Mouse (Mus musculus) CH12.LX (cell line): ENCODE measurements around the gene Ndufa7. TPM values are rescaled to one million over a fixed set of nuclear protein-coding genes. Genes with fewer than 3 reads are reported as not detected.

Source experiments
- DNase-seq: peaks from one replicate; pipeline ENCODE4 v3.0.0-alpha.2; 2013; ENCODE audit errors: extremely low read depth
- H3K27ac ChIP-seq: 2 replicates; pipeline ENCODE4 v1.5.1; 2012; ENCODE audit warnings: low read depth, mild to moderate bottlenecking, control low read depth, moderate library complexity; ENCODE audit not compliant: insufficient read depth
- H3K27me3 ChIP-seq: replicated peaks from 2 replicates; pipeline ENCODE3; 2012; ENCODE audit warnings: inconsistent platforms
- H3K36me3 ChIP-seq, 2 experiments: replicated peaks in 1 of 2; 2 replicates each; pipeline versions ENCODE3 to v1.6.1; 2012; ENCODE audit warnings: inconsistent platforms in 1 of 2, low read length in 1 of 2, mild to moderate bottlenecking in 1 of 2, mixed read lengths in 1 of 2, moderate library complexity in 1 of 2; ENCODE audit not compliant: control insufficient read depth in 1 of 2, insufficient read depth in 1 of 2
- H3K4me1 ChIP-seq, 2 experiments: 2 replicates each; pipeline ENCODE4 v1.6.1; 2012; ENCODE audit warnings: inconsistent platforms in 1 of 2, moderate library complexity in 1 of 2; ENCODE audit not compliant: insufficient read depth in 2 of 2, control insufficient read depth in 1 of 2
- H3K4me2 ChIP-seq: 2 replicates; pipeline ENCODE4 v1.6.1; 2012; ENCODE audit warnings: low read depth, mild to moderate bottlenecking, control low read depth; ENCODE audit not compliant: poor library complexity, insufficient read depth, severe bottlenecking
- H3K4me3 ChIP-seq, 3 experiments: fragments of 150-350 bp in 1 of 3; sonication (generic) in 1 of 3; replicated peaks in 1 of 3; 2 replicates each; pipeline versions ENCODE3 to v1.5.1; 2011 to 2012; ENCODE audit warnings: low read depth in 2 of 3, low read length in 2 of 3, mild to moderate bottlenecking in 2 of 3, moderate library complexity in 2 of 3, control low read depth in 1 of 3, improper control_type of control experiment in 1 of 3, inconsistent platforms in 1 of 3, mixed read lengths in 1 of 3; ENCODE audit not compliant: poor library complexity in 1 of 3
- H3K79me2 ChIP-seq: replicated peaks from 2 replicates; pipeline ENCODE4 v1.6.1; 2012; ENCODE audit warnings: mild to moderate bottlenecking, moderate library complexity; ENCODE audit not compliant: control insufficient read depth, poor library complexity, insufficient read depth, severe bottlenecking; ENCODE audit errors: extremely low read depth
- H3K9ac ChIP-seq: 2 replicates; pipeline ENCODE4 v1.6.1; 2012; ENCODE audit warnings: low read depth, mild to moderate bottlenecking, control low read depth, moderate library complexity; ENCODE audit not compliant: insufficient read depth
- H3K9me3 ChIP-seq: replicated peaks from 2 replicates; pipeline ENCODE3; 2012; ENCODE audit warnings: low read length, inconsistent platforms, mixed read lengths
- BHLHE40 ChIP-seq: IDR thresholded peaks from 2 replicates; pipeline ENCODE4 v1.6.1; 2011; ENCODE audit warnings: mild to moderate bottlenecking, low read depth, low read length, improper control_type of control experiment
- CHD2 ChIP-seq: IDR thresholded peaks from 2 replicates; pipeline ENCODE4 v1.6.1; 2011; ENCODE audit warnings: low read length, improper control_type of control experiment
- CTCF ChIP-seq, 2 experiments: IDR thresholded peaks in 1 of 2; conservative IDR thresholded peaks in 1 of 2; 2 replicates each; pipeline ENCODE4 v1.5.1; 2011 to 2012; ENCODE audit warnings: low read depth in 2 of 2, low read length in 2 of 2, improper control_type of control experiment in 1 of 2, inconsistent platforms in 1 of 2, mild to moderate bottlenecking in 1 of 2, moderate library complexity in 1 of 2
- E2F4 ChIP-seq: IDR thresholded peaks from 2 replicates; pipeline ENCODE4 v1.6.1; 2011; ENCODE audit warnings: low read depth, low read length, improper control_type of control experiment; ENCODE audit not compliant: insufficient replicate concordance
- ELF1 ChIP-seq: IDR thresholded peaks from 2 replicates; pipeline ENCODE4 v1.6.1; 2014; ENCODE audit warnings: low read depth, mild to moderate bottlenecking, inconsistent platforms, low read length, improper control_type of control experiment
- GABPA ChIP-seq: IDR thresholded peaks from 2 replicates; pipeline ENCODE4 v1.6.1; 2012; ENCODE audit warnings: low read depth, low read length, improper control_type of control experiment, inconsistent platforms; ENCODE audit not compliant: insufficient replicate concordance
- HCFC1 ChIP-seq: IDR thresholded peaks from 2 replicates; pipeline ENCODE4 v1.6.1; 2012; ENCODE audit warnings: low read depth, mild to moderate bottlenecking, inconsistent platforms, low read length, improper control_type of control experiment
- IRF4 ChIP-seq: IDR thresholded peaks from 2 replicates; pipeline ENCODE4 v1.6.1; 2014; ENCODE audit warnings: low read depth, mild to moderate bottlenecking, inconsistent platforms, low read length, improper control_type of control experiment
- JUN ChIP-seq: IDR thresholded peaks from 2 replicates; pipeline ENCODE4 v1.6.1; 2011; ENCODE audit warnings: low read depth, mild to moderate bottlenecking, low read length, improper control_type of control experiment, moderate library complexity; ENCODE audit not compliant: insufficient read depth
- KAT2A ChIP-seq: IDR thresholded peaks from 2 replicates; pipeline ENCODE4 v1.6.1; 2012; ENCODE audit warnings: low read length, improper control_type of control experiment, inconsistent platforms; ENCODE audit not compliant: insufficient replicate concordance
- MAFK ChIP-seq: IDR thresholded peaks from 2 replicates; pipeline ENCODE4 v1.6.1; 2011; ENCODE audit warnings: low read length, improper control_type of control experiment; ENCODE audit not compliant: insufficient replicate concordance
- MAX ChIP-seq: IDR thresholded peaks from 2 replicates; pipeline ENCODE4 v1.6.1; 2011; ENCODE audit warnings: low read length, improper control_type of control experiment
- MEF2A ChIP-seq: IDR thresholded peaks from 2 replicates; pipeline ENCODE4 v1.6.1; 2014; ENCODE audit warnings: low read depth, mild to moderate bottlenecking, inconsistent platforms, low read length, improper control_type of control experiment, borderline replicate concordance
- MXI1 ChIP-seq: IDR thresholded peaks from 2 replicates; pipeline ENCODE4 v1.6.1; 2011; ENCODE audit warnings: mild to moderate bottlenecking, low read depth, low read length, improper control_type of control experiment
- MYC ChIP-seq: IDR thresholded peaks from 2 replicates; pipeline ENCODE4 v1.6.1; 2011; ENCODE audit warnings: low read depth, mild to moderate bottlenecking, improper control_type of control experiment, low read length
- NRF1 ChIP-seq: IDR thresholded peaks from 2 replicates; pipeline ENCODE4 v1.6.1; 2014; ENCODE audit warnings: low read depth, mild to moderate bottlenecking, inconsistent platforms, low read length, improper control_type of control experiment, moderate library complexity
- POLR2A ChIP-seq: IDR thresholded peaks from 2 replicates; pipeline ENCODE4 v1.6.1; 2011; ENCODE audit warnings: low read depth, mild to moderate bottlenecking, improper control_type of control experiment, low read length
- POLR2AphosphoS2 ChIP-seq: IDR thresholded peaks from 2 replicates; pipeline ENCODE4 v1.6.1; 2011; ENCODE audit warnings: low read depth, low read length, improper control_type of control experiment
- RCOR1 ChIP-seq: conservative IDR thresholded peaks from 2 replicates; pipeline ENCODE4 v1.6.1; 2012; ENCODE audit warnings: low read depth, mild to moderate bottlenecking, inconsistent platforms, low read length, improper control_type of control experiment
- SIN3A ChIP-seq: IDR thresholded peaks from 2 replicates; pipeline ENCODE4 v1.6.1; 2012; ENCODE audit warnings: low read length, improper control_type of control experiment, inconsistent platforms
- UBTF ChIP-seq: IDR thresholded peaks from 2 replicates; pipeline ENCODE4 v1.6.1; 2012; ENCODE audit warnings: low read depth, mild to moderate bottlenecking, inconsistent platforms, low read length, improper control_type of control experiment, moderate library complexity
- USF2 ChIP-seq: conservative IDR thresholded peaks from 2 replicates; pipeline ENCODE4 v1.6.1; 2011; ENCODE audit warnings: low read depth, low read length, improper control_type of control experiment
- ZNF384 ChIP-seq: IDR thresholded peaks from 2 replicates; pipeline ENCODE4 v1.6.1; 2012; ENCODE audit warnings: low read depth, low read length, improper control_type of control experiment, inconsistent platforms
- dilution Hi-C: fragments of 300-500 bp; cut with MboI; formaldehyde crosslinking; loops from 2 replicates; pipeline ENCODE4 v1.14.3; 2020; ENCODE audit warnings: low sequenced_read_pairs; ENCODE audit not compliant: extremely low pct_unique_long_range_greater_than_20kb, extremely low pct_ligation_motif_present
- in situ Hi-C: fragments of 300-500 bp; cut with MboI; formaldehyde crosslinking; loops from 3 replicates; pipeline ENCODE4 v1.14.3; 2019; ENCODE audit warnings: low sequenced_read_pairs, low pct_ligation_motif_present, low pct_unique_long_range_greater_than_20kb, mixed read lengths
- polyA plus RNA-seq: library from polyadenylated mRNA; unstranded; fragments of >175 nt; gene quantifications from 2 replicates; pipeline ENCODE4 v1.2.1, GENCODE M21; 2012; ENCODE audit warnings: low read depth; ENCODE audit not compliant: insufficient read length
- total RNA-seq, 2 experiments: library from RNA; depleted of rRNA; stranded (reverse); fragments of 300-350 nt in 1 of 2; fragments of >200 nt in 1 of 2; gene quantifications; 2 replicates each; pipeline ENCODE4 v1.2.3; 2012 to 2014

The Ndufa7 gene
- total and polyA plus RNA-seq, 3 experiments = 164 to 364 (median 194) TPM

- no peaks in the 10 kb centered on the region for H3K27me3 ChIP-seq
- dilution Hi-C loops (no loop called here), in situ Hi-C loops (no loop called here)
- H3K9me3 ChIP-seq = peaks cover 7% of the 10 kb centered on the region
- peak overlapping the region; percentile 41 for H3K27ac ChIP-seq
- peaks cover 20 to 35% of the 10 kb centered on the region in 2 experiments for H3K4me1 ChIP-seq
- DNase-seq = peak; percentile 61
- H3K79me2 ChIP-seq = peaks cover 12% of the 10 kb centered on the region
- peak overlapping the region; percentile 58 for H3K4me2 ChIP-seq
- H3K4me3 ChIP-seq = peak overlapping the region in 2 of 3 experiments; percentile 37 to 66
- H3K36me3 ChIP-seq = peaks cover 38 to 68% of the 10 kb centered on the region in 2 experiments
- TF ChIP-seq MAX (peak; percentile 65; the same call in 1 of the 2 replicates), BHLHE40 (peak; percentile 87), MAFK (no peak), NRF1 (peak; percentile 89), ELF1 (0 out of 2 replicates have a peak, but pooled peaks have one; percentile 7), E2F4 (no peak), POLR2A (peak; percentile 77), MYC (peak; percentile 45; the same call in 1 of the 2 replicates)
- H3K9ac ChIP-seq = peak overlapping the region; percentile 61
Measured at GRCm38 (mm10) chr17:33817184-33817968, 7.0 kb upstream of the Ndufa7 start.

- H3K27ac ChIP-seq = peak overlapping the region; percentile 41
- peaks cover 12 to 35% of the 10 kb centered on the region in 2 experiments for H3K4me1 ChIP-seq
- peaks cover 19% of the 10 kb centered on the region for H3K79me2 ChIP-seq
- H3K36me3 ChIP-seq = peaks cover 45 to 75% of the 10 kb centered on the region in 2 experiments
- peak overlapping the region; percentile 52 for H3K9ac ChIP-seq
- dilution Hi-C loops (no loop called here), in situ Hi-C loops (no loop called here)
- H3K9me3 ChIP-seq = peaks cover 7% of the 10 kb centered on the region
- peak overlapping the region; percentile 47 for H3K4me2 ChIP-seq
- no peak for TF ChIP-seq POLR2AphosphoS2
- no peak for TF ChIP-seq MAFK
- no peak for TF ChIP-seq BHLHE40
- no peak for TF ChIP-seq SIN3A
- no peak for TF ChIP-seq RCOR1
- no peak for TF ChIP-seq IRF4
- no peak for TF ChIP-seq ZNF384
- no peak for TF ChIP-seq GABPA
- TF ChIP-seq HCFC1 = no peak
- no peak for TF ChIP-seq MXI1
- TF ChIP-seq ELF1 = no peak
- TF ChIP-seq CTCF (conservative IDR thresholded peaks at IDR 0.05 in 1 of 2, IDR thresholded peaks at IDR 0.05 in 1 of 2; ENCODE audit: low read depth in 2 of 2, low read length in 2 of 2) = no peak
- TF ChIP-seq UBTF = no peak
- TF ChIP-seq MAX = no peak
- no peak for TF ChIP-seq USF2
- no peak for TF ChIP-seq CHD2
- no peak for TF ChIP-seq JUN
- TF ChIP-seq KAT2A = no peak
- no peak for TF ChIP-seq MEF2A
- TF ChIP-seq NRF1 = no peak
- DNase-seq = no peak
- peak overlapping the region in 1 of 3 experiments; percentile 48 for H3K4me3 ChIP-seq
- no peaks in the 10 kb centered on the region for H3K27me3 ChIP-seq
Measured at GRCm38 (mm10) chr17:33817969-33818643, 6.3 kb upstream of the Ndufa7 start.
